Mouse (Mus musculus): ENCODE measurements at regions not wholly inside any gene's neighbourhood (a gene's known extent, or its start where the extent isn't known, plus 50 kb on each side); places are given as distances from the start of the nearest gene placed in this dataset.

- DNase-seq (ENCODE audit: low spot score in 2 of 2): no peak
Observed at GRCm38 (mm10) chr4:124542696-124543095, 67.9 kb downstream of the 3100002H09Rik start.

DNA sequence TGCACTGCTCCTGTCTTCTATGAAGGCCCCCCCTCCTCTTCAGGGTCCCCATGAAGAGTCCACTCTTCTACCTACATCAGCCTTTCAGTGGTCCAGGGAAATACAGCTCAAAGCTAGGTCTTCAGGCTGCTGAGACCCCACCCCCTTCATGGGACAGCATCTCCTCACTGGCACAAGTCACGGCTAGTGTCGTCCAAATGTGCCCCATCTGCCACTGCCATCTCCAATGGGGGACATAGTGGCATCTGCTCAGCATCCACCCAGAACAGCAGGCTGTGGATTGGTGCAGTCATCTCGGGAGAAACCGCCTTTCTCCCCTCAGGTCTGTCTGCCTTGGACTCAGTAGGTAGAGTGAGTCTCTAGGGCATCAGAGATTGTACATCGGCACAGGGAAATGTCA is 72.1 kb downstream of the 3100002H09Rik start:
- no peak for DNase-seq (ENCODE audit: low spot score in 2 of 2)

DNA sequence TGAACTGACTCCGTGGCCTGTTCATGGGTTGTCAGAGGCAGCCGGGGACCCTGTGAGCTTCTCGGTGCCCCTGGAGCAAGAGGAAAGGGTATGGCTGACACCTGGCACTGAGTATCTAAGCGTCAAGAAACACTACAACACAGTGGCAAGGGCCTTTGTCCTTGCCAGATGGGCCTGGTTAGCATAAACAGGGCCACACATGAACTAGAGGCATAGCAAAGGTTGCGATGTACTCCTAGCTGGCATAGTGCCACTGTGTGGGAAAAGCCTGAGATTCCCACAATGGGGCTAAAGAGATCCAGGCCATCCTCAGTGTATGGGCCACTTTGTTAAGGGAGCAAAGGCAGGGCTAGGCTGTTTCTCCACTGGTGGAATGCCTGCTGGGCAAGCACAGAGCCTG is 72.9 kb downstream of the 3100002H09Rik start:
- DNase-seq (ENCODE audit: low spot score in 2 of 2): no peak

- DNase-seq (ENCODE audit: low spot score in 2 of 2): no peak
Observed at GRCm38 (mm10) chr4:124533614-124534013, 77.0 kb downstream of the 3100002H09Rik start.

- DNase-seq (ENCODE audit: low spot score in 2 of 2): no peak
Observed at GRCm38 (mm10) chr4:124530596-124530995, 80.0 kb downstream of the 3100002H09Rik start.

GRCm38 (mm10) chr4:124526822-124527221 is 83.8 kb downstream of the 3100002H09Rik start:
- no peak for DNase-seq (ENCODE audit: low spot score in 2 of 2)

- DNase-seq (ENCODE audit: low spot score in 2 of 2): no peak
Observed at GRCm38 (mm10) chr4:124526362-124526761, 84.2 kb downstream of the 3100002H09Rik start.

DNA sequence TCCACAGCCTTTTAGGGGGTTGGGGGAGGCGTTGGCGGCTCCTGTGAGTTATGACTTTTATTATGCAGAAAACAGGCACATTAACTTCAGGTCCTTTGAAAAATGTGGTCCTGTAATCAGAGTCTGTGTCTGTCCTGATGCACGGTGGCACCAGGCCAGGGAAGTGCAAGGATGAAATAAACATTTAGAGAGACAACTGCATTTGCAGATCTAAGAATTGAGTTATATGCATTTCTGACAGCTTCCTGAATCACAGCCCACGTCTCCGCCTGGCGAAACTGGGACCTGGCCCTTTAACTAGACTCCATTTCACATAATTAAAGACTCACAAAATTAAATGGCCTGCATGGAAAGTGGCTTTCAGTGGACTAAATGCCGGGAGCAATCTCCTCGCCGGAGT is 90.3 kb downstream of the 3100002H09Rik start:
- DNase-seq (ENCODE audit: low spot score in 2 of 2): no peak

DNA sequence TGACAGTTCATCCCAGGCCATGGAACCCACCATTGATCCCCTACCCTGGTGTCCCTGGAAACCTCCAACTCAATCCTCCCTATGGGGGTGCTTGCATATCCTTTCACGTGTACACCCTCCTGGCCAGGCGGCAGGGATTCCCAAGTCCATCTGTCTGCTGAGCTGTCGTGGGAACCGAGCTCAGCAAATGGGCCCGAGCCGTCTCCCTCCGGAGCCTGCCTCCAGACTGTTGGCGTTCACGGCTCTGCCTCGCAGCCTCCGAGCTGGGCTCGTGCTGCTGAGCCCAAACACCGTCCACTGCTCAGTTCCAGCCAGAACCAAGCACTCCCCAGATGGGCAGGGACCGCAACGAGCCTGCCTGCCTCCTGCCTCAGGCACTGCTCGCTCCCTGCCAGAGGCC is 98.8 kb downstream of the 3100002H09Rik start:
- DNase-seq (ENCODE audit: low spot score in 2 of 2): peak; percentile 35 to 67

- no peak for DNase-seq (ENCODE audit: low spot score in 2 of 2)
Observed at GRCm38 (mm10) chr4:124510816-124511215, 99.8 kb downstream of the 3100002H09Rik start.

DNA sequence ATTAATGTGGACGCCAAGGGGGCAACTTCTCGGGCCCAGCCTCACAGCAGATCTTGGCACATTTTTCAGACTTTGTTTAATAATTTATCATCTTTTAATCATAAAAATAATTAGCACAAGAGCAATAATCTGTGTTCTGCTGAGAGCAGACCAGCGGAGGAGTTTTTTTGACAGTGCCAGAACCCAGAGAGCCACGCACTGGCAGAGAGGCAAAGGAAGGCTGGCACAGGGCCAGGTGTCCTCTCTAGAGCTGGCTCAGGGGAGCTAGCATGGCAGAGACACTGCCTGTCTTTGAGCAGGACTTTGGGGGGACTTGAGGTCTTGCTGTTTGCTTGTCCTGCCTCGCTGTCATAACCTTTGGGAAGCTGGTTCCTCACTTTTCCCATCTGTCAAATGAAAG is 100.9 kb downstream of the 3100002H09Rik start:
- DNase-seq (ENCODE audit: low spot score in 2 of 2): peak; percentile 78 to 84

DNA sequence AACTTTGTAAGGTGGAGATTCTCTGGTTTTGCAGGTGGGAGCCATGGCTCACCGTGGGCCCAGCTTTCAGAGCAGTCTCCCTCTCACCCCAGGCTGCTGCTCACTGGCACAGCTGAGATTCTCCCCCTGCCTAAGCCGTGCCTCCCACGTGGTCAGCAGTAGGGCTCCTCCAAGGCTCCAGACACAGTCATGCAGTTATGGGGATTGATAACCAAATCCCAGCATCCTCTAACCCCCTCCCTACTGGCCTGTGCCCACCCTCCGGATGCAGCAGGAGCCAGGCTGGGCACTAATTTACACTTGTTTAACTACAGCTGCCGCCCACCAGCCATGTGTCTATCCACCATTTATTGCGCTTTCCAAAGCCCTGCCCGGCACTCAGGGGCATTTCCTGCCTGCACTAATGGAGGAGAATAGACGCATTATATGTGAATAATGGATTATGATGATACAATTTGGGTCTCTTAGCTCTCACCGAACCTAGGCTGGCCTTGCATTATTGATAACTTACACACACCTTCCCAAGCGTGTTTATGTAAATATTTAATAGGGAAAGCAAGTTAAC is 104.4 kb downstream of the 3100002H09Rik start:
- DNase-seq (ENCODE audit: low spot score in 2 of 2): peak in 1 of 2 experiments; percentile 16

DNA sequence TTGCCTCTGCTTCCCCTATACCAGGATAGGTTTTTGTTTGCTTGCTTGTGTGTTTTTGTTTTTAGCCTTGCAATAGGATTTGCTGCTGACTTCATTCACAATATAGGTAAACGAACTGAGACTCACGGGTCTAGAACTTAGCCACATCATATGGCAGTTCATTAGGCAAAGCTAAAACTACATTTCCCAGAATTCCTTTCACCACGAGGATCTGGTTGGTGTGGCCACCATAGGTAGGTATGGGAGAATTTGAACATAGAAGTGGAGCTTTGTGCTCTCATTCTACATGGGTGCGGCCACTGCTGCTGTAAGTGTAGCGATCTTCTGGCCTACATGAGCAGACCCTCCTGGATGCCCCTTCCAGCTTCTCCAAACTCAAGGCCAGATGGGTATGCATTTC is 108.8 kb downstream of the 3100002H09Rik start:
- no peak for DNase-seq (ENCODE audit: low spot score in 2 of 2)

- DNase-seq (ENCODE audit: low spot score in 2 of 2): peak; percentile 8 to 42
Observed at GRCm38 (mm10) chr4:124498043-124498442, 112.6 kb downstream of the 3100002H09Rik start.

GRCm38 (mm10) chr4:124485941-124486581 is 124.5 kb downstream of the 3100002H09Rik start:
- DNase-seq (ENCODE audit: low spot score in 2 of 2): no peak

DNA sequence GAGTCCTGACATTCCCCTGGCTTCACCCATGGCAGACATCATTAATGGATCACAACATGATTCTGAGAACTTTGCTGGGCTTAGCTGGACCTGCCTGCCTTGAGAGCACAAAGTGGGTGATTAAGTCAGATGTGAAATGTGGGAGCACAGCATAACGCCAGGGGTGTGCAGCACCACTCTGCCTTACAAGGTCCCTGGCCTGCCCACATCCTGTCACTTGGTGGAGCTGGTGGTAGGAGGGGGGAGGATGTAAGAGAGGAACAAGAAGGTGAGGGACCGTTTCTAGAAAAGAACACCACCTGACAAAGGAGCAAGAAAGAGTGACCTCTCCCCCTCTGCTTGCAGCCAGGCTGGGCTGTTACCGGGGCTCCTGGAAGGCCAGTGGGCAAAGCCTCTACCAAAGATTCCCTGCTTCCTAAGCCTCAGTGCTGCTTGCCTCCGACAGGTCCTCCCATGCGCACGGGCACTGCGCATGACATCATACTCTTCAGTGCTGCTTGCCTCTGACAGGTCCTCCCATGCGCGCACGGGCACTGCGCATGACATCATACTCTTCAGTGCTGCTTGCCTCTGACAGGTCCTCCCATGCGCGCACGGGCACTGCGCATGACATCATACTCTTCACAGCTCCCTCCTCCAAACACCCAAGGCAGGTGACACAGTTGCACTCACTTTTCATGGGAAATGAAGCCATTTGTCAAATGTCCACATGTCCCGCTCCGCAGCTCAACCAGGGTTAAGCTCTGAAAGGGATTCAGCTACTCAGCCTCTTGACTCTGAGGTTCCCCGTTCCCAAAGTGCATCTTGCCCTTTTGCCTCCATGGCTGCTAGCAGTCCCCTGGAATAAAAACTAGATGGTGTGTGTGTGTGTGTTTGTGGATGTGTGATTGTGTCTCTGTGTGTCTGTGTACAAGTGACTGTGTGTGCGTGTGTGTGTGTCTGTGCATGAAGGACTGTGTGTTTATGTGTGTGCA is 125.7 kb downstream of the 3100002H09Rik start:
- DNase-seq (ENCODE audit: low spot score in 2 of 2): no peak

GRCm38 (mm10) chr4:124477870-124478301 is 132.7 kb downstream of the 3100002H09Rik start:
- no peak for DNase-seq (ENCODE audit: low spot score in 2 of 2)

DNA sequence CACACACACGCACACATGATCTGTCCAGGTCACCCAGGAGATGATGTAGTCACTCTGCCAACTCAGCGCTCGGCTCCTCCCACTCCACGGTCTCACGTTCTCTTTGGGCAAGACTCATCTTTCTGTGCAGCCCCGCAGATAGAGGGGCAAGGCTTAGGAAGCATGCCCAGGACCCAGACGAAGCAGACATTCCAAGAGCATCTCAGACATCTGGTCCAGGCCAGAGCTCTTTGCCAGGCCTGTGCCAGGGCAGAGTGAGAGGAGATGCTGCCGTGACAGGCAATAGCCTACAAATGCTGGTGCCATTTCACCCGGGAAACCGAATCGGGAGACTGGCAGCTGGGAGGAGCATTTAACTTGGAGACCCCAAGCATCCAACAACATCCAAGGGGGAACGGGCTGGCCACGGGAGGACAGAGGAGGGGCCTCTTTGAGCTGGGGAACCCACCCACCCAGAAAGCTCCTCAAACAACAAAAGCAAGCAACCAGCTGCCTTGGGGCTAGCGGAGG is 133.2 kb downstream of the 3100002H09Rik start:
- peak in 1 of 2 experiments; percentile 26 for DNase-seq (ENCODE audit: low spot score in 2 of 2)

DNA sequence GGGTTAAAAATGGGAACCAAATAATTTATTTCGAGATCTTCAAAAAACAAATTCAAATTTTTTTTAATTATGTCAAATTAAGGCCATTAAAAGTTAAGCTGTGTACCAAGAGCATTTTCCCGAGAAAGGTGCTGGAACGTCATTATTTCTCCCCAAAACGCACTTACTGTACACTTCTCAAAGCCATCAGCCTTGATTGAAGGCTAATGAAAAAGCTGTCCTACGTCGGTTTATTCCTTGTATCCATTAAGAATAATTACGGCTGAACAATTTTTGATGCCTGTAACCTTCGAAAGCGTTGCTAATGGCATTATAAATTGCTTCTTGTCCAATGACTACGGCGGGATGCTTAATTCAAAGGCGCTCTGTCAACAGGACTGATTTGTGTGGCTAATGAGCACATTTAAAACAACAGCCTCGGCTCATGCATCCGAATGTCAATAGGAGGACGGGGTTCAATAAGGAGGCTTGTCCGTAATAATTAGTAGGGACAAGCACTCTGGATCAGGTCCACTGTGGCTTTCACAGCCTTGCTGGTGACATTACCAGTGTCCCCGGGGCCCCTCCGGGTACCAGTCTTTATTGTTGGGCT is 145.3 kb downstream of the 3100002H09Rik start:
- DNase-seq (ENCODE audit: low spot score in 2 of 2): no peak

- DNase-seq (ENCODE audit: low spot score in 2 of 2): no peak
Observed at GRCm38 (mm10) chr4:124455511-124456338, 154.9 kb downstream of the 3100002H09Rik start.
